12 mouse cellular contexts compared by ENCODE assay signal in genomic region chr16:16542956-16543441, GRCm38 (mm10). TPM values are rescaled to one million over a fixed set of nuclear protein-coding genes. Genes with fewer than 3 reads are reported as not detected.
DNase-seq lines count a peak whose midpoint lies in the region; ATAC-seq and TF ChIP-seq lines count a peak whose summit lies in the region.
"Had no signal": no experiment of that assay in that cellular context is flagged by ENCODE, and none has a peak within 500 bp of the region (broad histone marks: within the 10 kb centered on the region; RNA-seq: fewer than 3 reads in every experiment).

No protein-coding gene starts in this region.

- TF ChIP-seq POLR2A in brain, embryonic 14.5 days (IDR thresholded peaks at IDR 0.05; ENCODE audit: borderline replicate concordance, extremely low read depth, insufficient read depth, insufficient read length, poor library complexity, severe bottlenecking): no peak

- H3K9me3 ChIP-seq in hindbrain, embryonic 16.5 days (ENCODE audit: control insufficient read depth, low read length): no peaks in the 10 kb centered on the region
- no peaks in the 10 kb centered on the region for H3K9me3 ChIP-seq in hindbrain, embryonic 14.5 days (ENCODE audit: control insufficient read depth, low read length)
- H3K9me3 ChIP-seq in heart, postnatal 0 days (replicated peaks; ENCODE audit: control insufficient read depth, low read length): no peaks in the 10 kb centered on the region
- H3K9me3 ChIP-seq: intestine, embryonic 15.5 days; midbrain, embryonic 10.5 days; neural tube, embryonic 13.5 days had no signal

- DNase-seq in hindbrain, embryonic 14.5 days (ENCODE audit: low spot score): no peak
- DNase-seq in brain, embryonic 14.5 days (ENCODE audit: low read depth): peak; percentile 15
- DNase-seq in cerebellum, adult 8-10 months: peak; percentile 73
- DNase-seq in heart, postnatal 0 days (ENCODE audit: low spot score): no peak
- DNase-seq in urinary bladder, postnatal 14 days (ENCODE audit: low spot score): no peak
- DNase-seq in right cerebral cortex, postnatal 25 days: no peak
- DNase-seq: liver had no signal

- H3K27me3 ChIP-seq in hindbrain, embryonic 16.5 days (replicated peaks; ENCODE audit: control insufficient read depth, insufficient read depth, low read length): no peaks in the 10 kb centered on the region
- no peaks in the 10 kb centered on the region for H3K27me3 ChIP-seq in hindbrain, embryonic 14.5 days (ENCODE audit: control insufficient read depth, insufficient read depth, low read length)
- no peaks in the 10 kb centered on the region for H3K27me3 ChIP-seq in heart, postnatal 0 days (ENCODE audit: control insufficient read depth, insufficient read depth, low read length)
- H3K27me3 ChIP-seq: intestine, embryonic 15.5 days; neural tube, embryonic 13.5 days had no signal

- peak; percentile 35; the same call in 1 of the 2 replicates for ATAC-seq in hindbrain, embryonic 16.5 days
- ATAC-seq in hindbrain, embryonic 14.5 days (ENCODE audit: low FRiP score): no peak
- ATAC-seq in heart, postnatal 0 days (ENCODE audit: insufficient read depth, low read depth): peak; percentile 58
- ATAC-seq: intestine, embryonic 15.5 days had no signal

- H3K9ac ChIP-seq in hindbrain, embryonic 16.5 days (ENCODE audit: low read depth, low read length): no peak overlapping the region
- H3K9ac ChIP-seq in hindbrain, embryonic 14.5 days: no peak overlapping the region
- no peak overlapping the region for H3K9ac ChIP-seq in heart, postnatal 0 days (replicated peaks; ENCODE audit: low read depth, low read length)
- H3K9ac ChIP-seq: intestine, embryonic 15.5 days; neural tube, embryonic 13.5 days had no signal

- H3K4me1 ChIP-seq in hindbrain, embryonic 16.5 days (ENCODE audit: control insufficient read depth, insufficient read depth, low read depth, low read length): no peaks in the 10 kb centered on the region
- H3K4me1 ChIP-seq in hindbrain, embryonic 14.5 days (replicated peaks; ENCODE audit: control insufficient read depth, insufficient read depth, low read length): 0 out of 2 replicates have a peak, but pooled peaks cover 3% of the 10 kb centered on the region
- peaks cover 10% of the 10 kb centered on the region; the same call in 1 of the 2 replicates for H3K4me1 ChIP-seq in heart, postnatal 0 days (ENCODE audit: control insufficient read depth, insufficient read depth)
- H3K4me1 ChIP-seq: intestine, embryonic 15.5 days had no signal

- no peak for TF ChIP-seq CTCF in brain, embryonic 14.5 days (IDR thresholded peaks at IDR 0.05; ENCODE audit: borderline replicate concordance, extremely low read depth, insufficient read depth, insufficient read length)
- TF ChIP-seq CTCF in heart, postnatal 0 days (IDR thresholded peaks at IDR 0.05; ENCODE audit: low read depth): no peak

- TF ChIP-seq EP300 in heart, postnatal 0 days (IDR thresholded peaks at IDR 0.05; ENCODE audit: low read depth): no peak

- no peak overlapping the region for H3K4me3 ChIP-seq in hindbrain, embryonic 16.5 days (ENCODE audit: low read length)
- H3K4me3 ChIP-seq in hindbrain, embryonic 14.5 days (replicated peaks; ENCODE audit: low read length): no peak overlapping the region
- no peak overlapping the region for H3K4me3 ChIP-seq in heart, postnatal 0 days (ENCODE audit: low read depth, low read length)
- H3K4me3 ChIP-seq: erythroblast, embryonic 14.5 days; intestine, embryonic 15.5 days; midbrain, embryonic 10.5 days; neural tube, embryonic 13.5 days had no signal

- H3K27ac ChIP-seq in hindbrain, embryonic 16.5 days (ENCODE audit: low read depth, low read length): no peak overlapping the region
- H3K27ac ChIP-seq in hindbrain, embryonic 14.5 days: no peak overlapping the region
- H3K27ac ChIP-seq in heart, postnatal 0 days (ENCODE audit: low read depth): peak overlapping the region; percentile 64
- H3K27ac ChIP-seq: intestine, embryonic 15.5 days; midbrain, embryonic 10.5 days; neural tube, embryonic 13.5 days had no signal

- peaks cover 2% of the 10 kb centered on the region; the same call in 1 of the 2 replicates for H3K36me3 ChIP-seq in hindbrain, embryonic 16.5 days (ENCODE audit: control insufficient read depth, insufficient read depth, low read length)
- peaks cover 6% of the 10 kb centered on the region; the same call in 1 of the 2 replicates for H3K36me3 ChIP-seq in hindbrain, embryonic 14.5 days (replicated peaks; ENCODE audit: control insufficient read depth, insufficient read depth)
- H3K36me3 ChIP-seq in heart, postnatal 0 days (replicated peaks; ENCODE audit: control insufficient read depth, insufficient read depth, low read length): no peaks in the 10 kb centered on the region
- H3K36me3 ChIP-seq: intestine, embryonic 15.5 days had no signal

- WGBS in hindbrain, embryonic 16.5 days: 70% methylated on average over 3 of the region's 3 CpGs
- WGBS in hindbrain, embryonic 14.5 days: 70% methylated on average over 3 of the region's 3 CpGs
- 24% methylated on average over 3 of the region's 3 CpGs for WGBS in heart, postnatal 0 days

- no peak overlapping the region for H3K4me2 ChIP-seq in hindbrain, embryonic 16.5 days (ENCODE audit: low read length)
- no peak overlapping the region for H3K4me2 ChIP-seq in hindbrain, embryonic 14.5 days (replicated peaks)
- H3K4me2 ChIP-seq in heart, postnatal 0 days (ENCODE audit: low read depth, low read length): no peak overlapping the region
- H3K4me2 ChIP-seq: intestine, embryonic 15.5 days; neural tube, embryonic 13.5 days had no signal

RNA-seq across cellular contexts. Expression of gene Fgd4, which starts 57.4 kb away (rescaled TPM):
- polyA plus RNA-seq in hindbrain, embryonic 16.5 days (2015; fragmentation: Nextera tagmentation; extraction: Ambion mirVana): 15.8 and 16.7 TPM in 2 replicates
- 20.0 and 24.2 TPM in 2 replicates for polyA plus RNA-seq in hindbrain, embryonic 14.5 days (2014; fragmentation: Nextera tagmentation; extraction: Ambion mirVana)
- 13.1 and 15.5 TPM in 2 replicates for polyA plus RNA-seq in brain, embryonic 14.5 days (2012; rRNA removed)
- 10.3 and 13.7 TPM in 2 replicates for total RNA-seq in heart, postnatal 0 days (2014; rRNA removed; ENCODE audit: low replicate concordance)
- 8.8 and 10.0 TPM in 2 replicates for polyA plus RNA-seq in heart, postnatal 0 days (2015; fragmentation: Nextera tagmentation; extraction: Ambion mirVana)
- polyA plus RNA-seq: erythroblast, embryonic 14.5 days had no signal

Comparison
In these comparisons a context has a peak if more than half of its experiments do, and no peak if none do; other contexts are left out.
1. DNase-seq: peak in brain, embryonic 14.5 days (single experiment) and cerebellum, adult 8-10 months (single experiment); none in hindbrain, embryonic 14.5 days (single experiment), heart, postnatal 0 days (single experiment), urinary bladder, postnatal 14 days (single experiment) and right cerebral cortex, postnatal 25 days (single experiment).